Mouse (Mus musculus) megakaryocyte-erythroid progenitor cell, adult 5-6 weeks (primary cell): ENCODE results near the gene Klc2. TPM values are rescaled to one million over a fixed set of nuclear protein-coding genes. Genes with fewer than 3 reads are reported as not detected.
"Not testable (repeated sequence)": the region's sequence is repeated elsewhere in the genome, so short reads cannot be mapped to it uniquely, and the experiment has no call there.

Experiments
- ATAC-seq: replicated peaks from 2 replicates; pipeline ENCODE4 v1.8.0; 2016; ENCODE audit warnings: mild to moderate bottlenecking, inconsistent platforms; ENCODE audit not compliant: severe bottlenecking, poor library complexity, low FRiP score, low TSS enrichment
- total RNA-seq, 2 experiments: library from RNA; stranded (forward) in 1 of 2; stranded (reverse) in 1 of 2; fragments of 200-1000, 215-1000 nt in 1 of 2; fragments of >200 nt in 1 of 2; fragmentation: Nextera tagmentation in 1 of 2; gene quantifications; 2 replicates each; pipeline ENCODE4 v1.2.3; 2014 to 2017

Klc2 gene
- total RNA-seq, 2 experiments from 2014 or later = 8.0 to 15.3 TPM

GRCm38 (mm10) chr19:5107556-5108270 is 10.6 kb downstream of the Klc2 start:
- no peak for ATAC-seq

GRCm38 (mm10) chr19:5106731-5107191 is 11.6 kb downstream of the Klc2 start, which contains the start of gene Rab1b:
TSS of gene Rab1b (minus strand) at chr19:5107072.
- peak; percentile 92 for ATAC-seq

- ATAC-seq = no peak
These were observed 12.3 kb downstream of the Klc2 start for GRCm38 (mm10) chr19:5106074-5106473.

- ATAC-seq = peak; percentile 32; the same call in 1 of the 2 replicates
These were observed 19.8 kb downstream of the Klc2 start, which contains the start of gene Cnih2 for GRCm38 (mm10) chr19:5098363-5099143. TSS of gene Cnih2 (minus strand) at chr19:5098521.

GRCm38 (mm10) chr19:5097521-5098362 is 20.6 kb downstream of the Klc2 start:
- no peak for ATAC-seq

- ATAC-seq = no peak
These were observed 22.4 kb downstream of the Klc2 start for GRCm38 (mm10) chr19:5095887-5096474.

GRCm38 (mm10) chr19:5094746-5095417 is 23.5 kb downstream of the Klc2 start:
- ATAC-seq = no peak

- ATAC-seq = peak; percentile 78
These were observed 24.1 kb downstream of the Klc2 start for GRCm38 (mm10) chr19:5094243-5094632.

- no peak for ATAC-seq
These were observed 24.7 kb downstream of the Klc2 start for GRCm38 (mm10) chr19:5093481-5094242.

- no peak for ATAC-seq
These were observed 26.3 kb downstream of the Klc2 start for GRCm38 (mm10) chr19:5092083-5092482.

GRCm38 (mm10) chr19:5089324-5089723 is 29.0 kb downstream of the Klc2 start:
- no peak for ATAC-seq

- peak; percentile 87 for ATAC-seq
These were observed 30.3 kb downstream of the Klc2 start, which contains the start of gene Yif1a for GRCm38 (mm10) chr19:5087884-5088728. TSS of gene Yif1a (plus strand) at chr19:5088538.

GRCm38 (mm10) chr19:5086533-5086932 is 31.8 kb downstream of the Klc2 start:
- ATAC-seq = not testable (repeated sequence)

GRCm38 (mm10) chr19:5085145-5085863 is 33.1 kb downstream of the Klc2 start, which contains the start of gene Tmem151a:
TSS of gene Tmem151a (minus strand) at chr19:5085531.
- ATAC-seq = no peak

GRCm38 (mm10) chr19:5084834-5085144 is 33.6 kb downstream of the Klc2 start:
- no peak for ATAC-seq

- ATAC-seq = no peak
These were observed 34.2 kb downstream of the Klc2 start for GRCm38 (mm10) chr19:5083961-5084833.
